Mouse (Mus musculus) brain, embryonic 14.5 days (tissue): ENCODE measurements at regions not wholly inside any gene's neighbourhood (a gene's known extent, or its start where the extent isn't known, plus 50 kb on each side); places are given as distances from the start of the nearest gene placed in this dataset.

Experiments used
- DNase-seq: peaks from one replicate; pipeline ENCODE4 v3.0.0-alpha.2; 2011; ENCODE audit warnings: low read depth
- CTCF ChIP-seq: fragments of 200-500 bp; IDR thresholded peaks from 2 replicates; pipeline ENCODE4 v1.5.1; 2012; ENCODE audit warnings: inconsistent platforms, mild to moderate bottlenecking, moderate library complexity, borderline replicate concordance; ENCODE audit not compliant: insufficient read depth, insufficient read length; ENCODE audit errors: extremely low read depth
- POLR2A ChIP-seq: fragments of 200-500 bp; IDR thresholded peaks from 2 replicates; pipeline ENCODE4 v1.6.1; 2012; ENCODE audit warnings: mild to moderate bottlenecking, inconsistent platforms, borderline replicate concordance; ENCODE audit not compliant: poor library complexity, insufficient read depth, insufficient read length, severe bottlenecking; ENCODE audit errors: extremely low read depth

GRCm38 (mm10) chr12:45137438-45138018 lies 63.0 kb upstream of the Stxbp6 start:
- TF ChIP-seq POLR2A (no peak), CTCF (no peak)
- DNase-seq, result peak; percentile 61

- DNase-seq, result no peak
- TF ChIP-seq CTCF (no peak), POLR2A (no peak)
These were observed 58.9 kb upstream of the Stxbp6 start for GRCm38 (mm10) chr12:45133415-45133814.

GRCm38 (mm10) chr12:45131139-45131538 lies 56.6 kb upstream of the Stxbp6 start:
- DNase-seq, result no peak
- TF ChIP-seq POLR2A (no peak), CTCF (no peak)

GRCm38 (mm10) chr12:45125866-45126265 lies 51.4 kb upstream of the Stxbp6 start:
- TF ChIP-seq POLR2A (no peak), CTCF (no peak)
- no peak for DNase-seq
